Mouse (Mus musculus) myocyte (in vitro differentiated cells): ENCODE results near the gene Igsf8. TPM values are rescaled to one million over a fixed set of nuclear protein-coding genes. Genes with fewer than 3 reads are reported as not detected.

ENCODE experiments used
- H3K27me3 ChIP-seq: one replicate; pipeline ENCODE4 v1.6.1; 2011; ENCODE audit not compliant: control insufficient read depth, insufficient read depth, insufficient read length
- H3K36me3 ChIP-seq: one replicate; pipeline ENCODE4 v1.6.1; 2011; ENCODE audit not compliant: control insufficient read depth, insufficient read depth
- H3K4me2 ChIP-seq: one replicate; pipeline ENCODE4 v1.6.1; 2011; ENCODE audit warnings: low read depth, control low read depth
- H3K4me3 ChIP-seq: one replicate; pipeline ENCODE4 v1.5.1; 2011; ENCODE audit warnings: mild to moderate bottlenecking, control low read depth, moderate library complexity
- H3K79me2 ChIP-seq: one replicate; pipeline ENCODE4 v1.6.1; 2011; ENCODE audit not compliant: control insufficient read depth, insufficient read depth
- H3ac ChIP-seq: one replicate; pipeline ENCODE4 v1.6.1; 2011; ENCODE audit not compliant: control insufficient read depth, insufficient read length
- CEBPB ChIP-seq: IDR thresholded peaks from 2 replicates; pipeline ENCODE4 v1.6.1; 2011; ENCODE audit warnings: mild to moderate bottlenecking, moderate library complexity; ENCODE audit not compliant: poor library complexity, insufficient read depth, severe bottlenecking
- E2F4 ChIP-seq: IDR thresholded peaks from one replicate; pipeline ENCODE4 v1.6.1; 2011; ENCODE audit warnings: mild to moderate bottlenecking, control low read depth, moderate library complexity; ENCODE audit not compliant: insufficient read depth
- MAX ChIP-seq: IDR thresholded peaks from one replicate; pipeline ENCODE4 v1.6.1; 2011; ENCODE audit warnings: low read depth, mild to moderate bottlenecking, control low read depth
- MYOD1 ChIP-seq, 3 experiments: IDR thresholded peaks; one replicate each; pipeline ENCODE4 v1.6.1; 2011; ENCODE audit warnings: control low read depth in 2 of 3, low read depth in 2 of 3, mild to moderate bottlenecking in 2 of 3, moderate library complexity in 1 of 3; ENCODE audit not compliant: insufficient read length in 2 of 3, control insufficient read depth in 1 of 3
- MYOG ChIP-seq, 3 experiments: IDR thresholded peaks; one replicate each; pipeline ENCODE4 v1.6.1; 2011; ENCODE audit warnings: control low read depth in 2 of 3, low read depth in 2 of 3, mild to moderate bottlenecking in 2 of 3; ENCODE audit not compliant: insufficient read length in 2 of 3, control insufficient read depth in 1 of 3, insufficient read depth in 1 of 3
- POLR2A ChIP-seq: IDR thresholded peaks from one replicate; pipeline ENCODE4 v1.6.1; 2011; ENCODE audit warnings: low read depth, mild to moderate bottlenecking, control low read depth, moderate library complexity; ENCODE audit not compliant: insufficient read length
- POLR2AphosphoS2 ChIP-seq: IDR thresholded peaks from one replicate; pipeline ENCODE4 v1.6.1; 2011; ENCODE audit warnings: low read depth, control low read depth; ENCODE audit not compliant: insufficient read length
- REST ChIP-seq: IDR thresholded peaks from one replicate; pipeline ENCODE4 v1.6.1; 2011; ENCODE audit warnings: mild to moderate bottlenecking, control low read depth, moderate library complexity; ENCODE audit not compliant: insufficient read depth, insufficient read length
- SRF ChIP-seq: IDR thresholded peaks from one replicate; pipeline ENCODE4 v1.6.1; 2011; ENCODE audit warnings: low read depth; ENCODE audit not compliant: control insufficient read depth, insufficient read length
- TCF12 ChIP-seq: IDR thresholded peaks from one replicate; pipeline ENCODE4 v1.6.1; 2011; ENCODE audit warnings: mild to moderate bottlenecking, control low read depth; ENCODE audit not compliant: poor library complexity, insufficient read depth, severe bottlenecking
- TCF3 ChIP-seq: IDR thresholded peaks from one replicate; pipeline ENCODE4 v1.6.1; 2011; ENCODE audit warnings: low read depth, control low read depth; ENCODE audit not compliant: insufficient read length
- USF1 ChIP-seq: IDR thresholded peaks from one replicate; pipeline ENCODE4 v1.6.1; 2011; ENCODE audit warnings: low read depth, mild to moderate bottlenecking, control low read depth, moderate library complexity
- polyA plus RNA-seq: library from polyadenylated mRNA; unstranded; fragments of >200 nt; fragmentation: generic; extraction: Trizol; gene quantifications from one replicate; pipeline ENCODE4 v1.2.1, GENCODE M21; 2012; ENCODE audit warnings: missing spikeins

The Igsf8 gene
- polyA plus RNA-seq, 1 experiment: 79.7 TPM

DNA sequence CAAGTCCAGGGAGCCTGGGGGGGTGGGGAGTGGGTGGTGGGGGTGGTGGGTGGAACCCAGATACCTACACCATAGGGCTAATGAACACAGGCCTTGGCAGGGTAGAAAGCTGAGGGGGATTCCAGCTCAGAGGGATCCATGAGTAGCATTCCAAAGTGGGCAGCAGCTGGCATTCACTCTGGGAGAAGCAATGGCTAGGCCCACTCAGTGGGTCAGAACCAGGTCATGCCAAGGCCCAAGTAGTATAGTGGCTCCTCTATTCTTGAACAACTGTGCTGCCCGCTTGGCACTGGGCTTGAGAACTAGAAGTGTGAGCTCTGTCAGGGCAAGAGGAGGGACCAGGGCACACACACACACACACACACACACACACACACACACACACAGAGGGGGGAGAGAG is 47.0 kb downstream of the Igsf8 start:
- H3ac ChIP-seq: no peak overlapping the region
- no peak overlapping the region for H3K4me3 ChIP-seq
- no peaks in the 10 kb centered on the region for H3K79me2 ChIP-seq
- TF ChIP-seq MAX (no peak), MYOD1 (IDR thresholded peaks at IDR 0.05; ENCODE audit: control insufficient read depth in 1 of 3, insufficient read length in 2 of 3, low read depth in 2 of 3) (no peak), E2F4 (no peak), REST (no peak), TCF12 (no peak), TCF3 (no peak), USF1 (no peak), MYOG (IDR thresholded peaks at IDR 0.05; ENCODE audit: control insufficient read depth in 1 of 3, insufficient read depth in 1 of 3, insufficient read length in 2 of 3, low read depth in 2 of 3) (no peak), POLR2AphosphoS2 (no peak), POLR2A (no peak), CEBPB (no peak), SRF (no peak)
- no peak overlapping the region for H3K4me2 ChIP-seq
- H3K27me3 ChIP-seq: no peaks in the 10 kb centered on the region
- no peaks in the 10 kb centered on the region for H3K36me3 ChIP-seq

DNA sequence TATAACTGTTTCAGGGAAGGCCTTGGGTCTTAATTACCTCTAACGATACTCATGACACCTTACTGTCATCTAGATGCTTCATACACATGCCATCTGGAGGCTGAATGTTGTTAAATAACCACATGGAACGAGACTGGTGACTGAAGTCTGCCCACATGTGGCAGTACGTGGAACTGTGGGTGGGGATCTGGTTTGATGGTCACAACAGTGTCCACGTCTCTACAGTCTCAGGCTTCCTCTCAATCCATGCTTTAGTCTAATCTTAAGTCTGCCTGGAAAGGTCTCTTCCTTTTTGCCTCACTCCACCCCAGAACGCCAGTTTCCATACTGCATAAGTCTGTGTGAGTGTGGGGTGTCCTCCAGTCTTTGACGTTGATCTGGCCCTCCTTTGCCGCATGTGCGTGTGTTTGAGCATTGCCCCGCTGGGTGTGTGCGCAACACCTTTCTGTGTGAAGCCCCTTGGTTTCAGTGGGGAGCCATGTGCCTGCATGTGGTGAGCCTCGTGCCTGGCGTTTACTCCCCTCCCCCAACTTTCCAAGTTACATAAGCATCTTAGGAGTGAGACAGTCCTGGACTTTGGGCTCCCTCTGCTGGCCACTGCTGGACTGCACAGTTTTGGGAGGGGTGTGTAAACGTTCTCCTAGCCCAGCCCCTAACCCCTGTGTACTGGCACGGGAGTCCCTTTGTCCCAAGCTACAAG is 48.4 kb downstream of the Igsf8 start:
- TF ChIP-seq POLR2AphosphoS2: no peak
- no peak for TF ChIP-seq SRF
- peak; percentile 39 for TF ChIP-seq POLR2A
- TF ChIP-seq CEBPB: no peak
- peak; percentile 91 for TF ChIP-seq MAX
- TF ChIP-seq REST: no peak
- TF ChIP-seq E2F4: no peak
- TF ChIP-seq TCF3: no peak
- TF ChIP-seq MYOD1 (IDR thresholded peaks at IDR 0.05; ENCODE audit: control insufficient read depth in 1 of 3, insufficient read length in 2 of 3, low read depth in 2 of 3): peak in 1 of 3 experiments; percentile 13
- TF ChIP-seq MYOG (IDR thresholded peaks at IDR 0.05; ENCODE audit: control insufficient read depth in 1 of 3, insufficient read depth in 1 of 3, insufficient read length in 2 of 3, low read depth in 2 of 3): peak in 1 of 3 experiments; percentile 14
- TF ChIP-seq TCF12: no peak
- TF ChIP-seq USF1: no peak
- Histone ChIP-seq H3ac (peak overlapping the region; percentile 27), H3K27me3 (no peaks in the 10 kb centered on the region), H3K4me2 (peak overlapping the region; percentile 96), H3K36me3 (no peaks in the 10 kb centered on the region), H3K79me2 (no peaks in the 10 kb centered on the region), H3K4me3 (peak overlapping the region; percentile 10)

DNA sequence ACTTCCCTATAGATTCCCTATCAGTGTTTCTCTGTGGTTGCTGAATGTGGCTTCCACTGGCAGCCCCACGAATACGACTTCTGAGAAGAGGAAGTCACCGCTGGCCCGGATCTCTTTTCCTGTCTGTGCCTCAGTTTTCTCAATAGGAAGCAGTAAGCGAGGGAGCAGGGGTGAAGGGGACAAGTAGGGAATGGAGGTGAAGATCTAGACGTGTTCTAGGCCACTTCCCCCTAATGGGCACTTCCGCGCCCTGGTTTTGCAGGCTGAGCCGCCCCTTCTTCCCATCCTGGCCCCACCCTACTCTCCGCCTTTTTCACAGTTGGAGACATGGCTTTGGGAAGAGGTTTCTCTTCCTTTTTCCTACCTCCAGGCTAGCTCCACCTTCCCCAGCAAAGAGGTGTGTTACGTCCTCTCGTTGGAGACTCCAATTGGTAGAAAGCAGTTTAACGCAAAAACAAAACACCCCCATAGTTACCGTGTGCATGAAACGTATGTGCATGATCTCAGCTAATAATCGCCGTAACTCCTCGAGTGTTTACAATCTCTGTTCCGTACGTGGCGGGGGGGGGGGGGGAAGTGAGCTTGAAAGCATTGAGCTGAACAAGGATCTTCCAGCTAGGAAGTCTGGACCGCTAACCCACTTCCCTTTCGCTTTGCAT is 49.9 kb downstream of the Igsf8 start:
- Histone ChIP-seq H3K4me2 (peak overlapping the region; percentile 92), H3K27me3 (no peaks in the 10 kb centered on the region), H3K36me3 (no peaks in the 10 kb centered on the region), H3K4me3 (peak overlapping the region; percentile 54), H3K79me2 (no peaks in the 10 kb centered on the region), H3ac (no peak overlapping the region)
- TF ChIP-seq POLR2AphosphoS2 (no peak), POLR2A (no peak)

DNA sequence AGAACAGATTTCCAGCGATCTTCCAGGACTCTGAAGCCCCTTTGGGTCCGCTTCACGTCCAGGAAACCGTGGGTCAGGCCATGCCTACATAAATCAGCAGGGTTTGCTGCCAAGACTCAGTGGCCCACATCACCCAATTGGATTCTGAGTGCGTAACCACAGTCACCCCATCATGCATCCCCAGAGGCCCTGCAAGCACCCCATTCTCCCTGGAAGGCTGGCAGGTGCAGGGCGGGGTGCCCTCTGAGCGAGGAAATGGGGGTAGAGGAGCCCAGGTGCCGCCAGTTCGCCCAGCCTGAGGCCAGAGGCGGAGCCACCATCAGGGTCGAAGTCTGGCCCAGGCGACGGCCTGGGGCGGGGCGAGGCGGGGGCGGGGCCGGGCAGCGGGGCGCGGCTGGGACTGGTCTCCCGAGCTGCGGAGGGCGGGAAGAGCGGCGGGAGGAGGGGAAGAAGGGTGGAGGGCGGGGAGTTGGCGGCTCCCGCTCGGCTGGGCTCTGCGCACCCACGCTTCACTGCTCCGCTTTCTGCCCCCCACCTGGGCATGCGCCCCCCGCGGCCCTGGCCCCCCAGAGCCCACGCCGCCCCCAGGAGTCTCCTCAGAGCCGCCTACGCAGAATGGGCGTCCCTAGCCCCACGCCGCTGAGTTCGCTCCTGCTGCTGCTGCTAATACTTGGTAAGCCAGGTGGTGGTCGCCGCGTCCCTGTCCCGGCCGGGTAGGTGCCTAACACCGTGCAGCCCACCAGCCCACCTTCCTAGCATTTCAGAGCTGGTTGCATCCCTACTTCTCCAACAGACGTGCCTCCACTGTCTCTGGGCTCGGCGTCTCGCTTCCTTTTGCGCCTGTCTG is 50.7 kb downstream of the Igsf8 start:
- Histone ChIP-seq H3K4me3 (peak overlapping the region; percentile 54), H3K4me2 (peak overlapping the region; percentile 94), H3ac (peak overlapping the region; percentile 11), H3K27me3 (no peaks in the 10 kb centered on the region), H3K79me2 (no peaks in the 10 kb centered on the region), H3K36me3 (no peaks in the 10 kb centered on the region)
- TF ChIP-seq POLR2AphosphoS2 (peak; percentile 79), TCF3 (no peak), POLR2A (peak; percentile 84), MYOD1 (IDR thresholded peaks at IDR 0.05; ENCODE audit: control insufficient read depth in 1 of 3, insufficient read length in 2 of 3, low read depth in 2 of 3) (no peak), CEBPB (no peak)
